Mouse (Mus musculus): Measurements from ENCODE around the gene Gne. TPM values are rescaled to one million over a fixed set of nuclear protein-coding genes. Genes with fewer than 3 reads are reported as not detected.

Gene Gne
- 6.6 and 11.5 TPM in 2 replicates for polyA plus RNA-seq (2012; ENCODE audit: insufficient read depth, insufficient read length, missing spikeins)

DNA sequence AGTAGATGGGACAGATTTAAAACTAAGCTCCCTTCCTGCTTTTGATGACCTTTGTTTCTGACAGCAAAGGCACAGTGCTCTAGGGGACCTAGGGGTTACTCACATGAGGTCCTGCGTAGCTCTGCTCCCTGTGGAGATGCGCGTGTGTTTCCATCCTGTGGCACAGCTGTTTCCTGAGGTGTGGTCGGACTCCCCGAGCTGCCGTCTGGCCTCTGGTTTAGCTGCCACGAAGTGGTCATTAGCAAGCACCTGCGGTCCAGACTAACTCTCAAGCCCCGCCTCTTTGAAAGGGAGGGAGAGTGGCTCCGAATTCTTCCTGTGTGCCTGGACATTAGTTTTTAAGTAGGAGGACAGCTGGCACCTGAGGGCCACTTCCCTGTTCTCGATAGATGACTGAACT is at the start of gene Gne:
Gne (minus strand) TSS at position 233 of the 400 bp plus-strand sequence.
- Histone ChIP-seq H3K27ac (ENCODE audit: insufficient read depth, low read depth, low read length) (no peak within 1 kb of the TSS), H3K4me1 (ENCODE audit: control insufficient read depth, insufficient read depth, low read length) (no peaks in the 10 kb centered on the region), H3K4me3 (ENCODE audit: insufficient read depth, low read length) (no peak within 1 kb of the TSS; the same call in 1 of the 2 replicates)
- no peak for TF ChIP-seq CTCF (IDR thresholded peaks at IDR 0.05; ENCODE audit: low read depth, low read length)
- no peak for TF ChIP-seq POLR2A (IDR thresholded peaks at IDR 0.05; ENCODE audit: borderline replicate concordance, low read depth, low read length)

- no peak overlapping the region for H3K27ac ChIP-seq (ENCODE audit: insufficient read depth, low read depth, low read length)
- H3K4me1 ChIP-seq (ENCODE audit: control insufficient read depth, insufficient read depth, low read length): no peaks in the 10 kb centered on the region
- H3K4me3 ChIP-seq (ENCODE audit: insufficient read depth, low read length): no peak overlapping the region
- no peak for TF ChIP-seq CTCF (IDR thresholded peaks at IDR 0.05; ENCODE audit: low read depth, low read length)
- no peak for TF ChIP-seq POLR2A (IDR thresholded peaks at IDR 0.05; ENCODE audit: borderline replicate concordance, low read depth, low read length)
These were observed 42.8 kb upstream of the Gne start for GRCm38 (mm10) chr4:44126805-44127204.

GRCm38 (mm10) chr4:44119410-44120201 is 35.6 kb upstream of the Gne start:
- TF ChIP-seq POLR2A (IDR thresholded peaks at IDR 0.05; ENCODE audit: borderline replicate concordance, low read depth, low read length) (no peak), CTCF (IDR thresholded peaks at IDR 0.05; ENCODE audit: low read depth, low read length) (no peak)
- Histone ChIP-seq H3K27ac (ENCODE audit: insufficient read depth, low read depth, low read length) (no peak overlapping the region), H3K4me1 (ENCODE audit: control insufficient read depth, insufficient read depth, low read length) (no peaks in the 10 kb centered on the region), H3K4me3 (ENCODE audit: insufficient read depth, low read length) (no peak overlapping the region)

DNA sequence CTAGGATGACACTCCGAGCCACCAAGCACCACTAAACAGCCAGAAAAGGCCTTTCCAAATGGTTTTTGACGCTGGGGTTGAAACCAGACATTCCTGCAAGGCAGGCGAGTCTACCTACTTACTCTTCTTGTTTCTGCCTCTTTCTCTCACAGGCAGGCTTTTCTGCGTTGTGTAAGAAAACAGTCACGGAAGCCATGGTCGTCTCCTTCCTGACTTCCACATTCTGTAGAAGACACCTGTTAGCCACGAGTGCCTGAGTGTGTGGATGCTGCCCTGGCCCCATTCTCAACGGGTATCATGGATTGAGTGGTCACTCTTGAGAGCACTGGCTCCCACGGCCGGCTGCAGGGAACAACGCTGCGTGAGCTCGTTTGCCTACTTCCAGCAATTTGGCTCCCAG is 31.1 kb upstream of the Gne start:
- Histone ChIP-seq H3K4me3 (ENCODE audit: insufficient read depth, low read length) (no peak overlapping the region), H3K27ac (ENCODE audit: insufficient read depth, low read depth, low read length) (no peak overlapping the region), H3K4me1 (ENCODE audit: control insufficient read depth, insufficient read depth, low read length) (peaks cover 5% of the 10 kb centered on the region; the same call in 1 of the 2 replicates)
- TF ChIP-seq CTCF (IDR thresholded peaks at IDR 0.05; ENCODE audit: low read depth, low read length) (no peak), POLR2A (IDR thresholded peaks at IDR 0.05; ENCODE audit: borderline replicate concordance, low read depth, low read length) (no peak)

- H3K4me1 ChIP-seq (ENCODE audit: control insufficient read depth, insufficient read depth, low read length): peaks cover 5% of the 10 kb centered on the region; the same call in 1 of the 2 replicates
- TF ChIP-seq CTCF (IDR thresholded peaks at IDR 0.05; ENCODE audit: low read depth, low read length) (no peak), POLR2A (IDR thresholded peaks at IDR 0.05; ENCODE audit: borderline replicate concordance, low read depth, low read length) (no peak)
- H3K27ac ChIP-seq (ENCODE audit: insufficient read depth, low read depth, low read length): no peak overlapping the region
- H3K4me3 ChIP-seq (ENCODE audit: insufficient read depth, low read length): peak overlapping the region; percentile 62
These were observed 29.6 kb upstream of the Gne start for GRCm38 (mm10) chr4:44113393-44114138.

GRCm38 (mm10) chr4:44112741-44113140 is 28.8 kb upstream of the Gne start:
- no peak for TF ChIP-seq CTCF (IDR thresholded peaks at IDR 0.05; ENCODE audit: low read depth, low read length)
- H3K27ac ChIP-seq (ENCODE audit: insufficient read depth, low read depth, low read length): no peak overlapping the region
- no peak overlapping the region for H3K4me3 ChIP-seq (ENCODE audit: insufficient read depth, low read length)
- peaks cover 5% of the 10 kb centered on the region; the same call in 1 of the 2 replicates for H3K4me1 ChIP-seq (ENCODE audit: control insufficient read depth, insufficient read depth, low read length)

DNA sequence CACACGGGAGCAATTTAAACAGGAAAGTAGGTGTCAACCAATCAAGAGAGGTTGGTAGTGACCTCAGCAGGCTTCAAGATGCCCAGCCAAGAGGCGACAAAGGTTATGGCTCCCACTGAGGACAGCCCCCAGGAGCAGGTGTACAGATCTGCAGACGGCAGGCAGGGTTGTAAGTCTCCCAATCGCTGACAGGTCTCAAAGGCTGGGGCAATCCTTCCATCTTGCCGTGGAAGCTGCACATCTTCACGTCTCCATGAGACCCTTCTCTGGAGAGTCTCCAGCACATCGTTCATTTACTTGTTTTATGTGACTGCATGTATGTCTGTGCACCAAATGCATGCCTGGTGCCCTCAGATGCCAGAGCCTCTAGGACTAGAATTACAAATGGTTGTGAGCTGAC is 26.8 kb upstream of the Gne start:
- Histone ChIP-seq H3K4me1 (ENCODE audit: control insufficient read depth, insufficient read depth, low read length) (peaks cover 7% of the 10 kb centered on the region; the same call in 1 of the 2 replicates), H3K4me3 (ENCODE audit: insufficient read depth, low read length) (no peak overlapping the region), H3K27ac (ENCODE audit: insufficient read depth, low read depth, low read length) (no peak overlapping the region)
- TF ChIP-seq POLR2A (IDR thresholded peaks at IDR 0.05; ENCODE audit: borderline replicate concordance, low read depth, low read length) (no peak), CTCF (IDR thresholded peaks at IDR 0.05; ENCODE audit: low read depth, low read length) (no peak)

GRCm38 (mm10) chr4:44108297-44108696 is 24.3 kb upstream of the Gne start:
- H3K4me3 ChIP-seq (ENCODE audit: insufficient read depth, low read length): no peak overlapping the region
- no peak for TF ChIP-seq CTCF (IDR thresholded peaks at IDR 0.05; ENCODE audit: low read depth, low read length)
- TF ChIP-seq POLR2A (IDR thresholded peaks at IDR 0.05; ENCODE audit: borderline replicate concordance, low read depth, low read length): no peak
- H3K27ac ChIP-seq (ENCODE audit: insufficient read depth, low read depth, low read length): no peak overlapping the region
- H3K4me1 ChIP-seq (ENCODE audit: control insufficient read depth, insufficient read depth, low read length): peaks cover 3% of the 10 kb centered on the region; the same call in 1 of the 2 replicates

DNA sequence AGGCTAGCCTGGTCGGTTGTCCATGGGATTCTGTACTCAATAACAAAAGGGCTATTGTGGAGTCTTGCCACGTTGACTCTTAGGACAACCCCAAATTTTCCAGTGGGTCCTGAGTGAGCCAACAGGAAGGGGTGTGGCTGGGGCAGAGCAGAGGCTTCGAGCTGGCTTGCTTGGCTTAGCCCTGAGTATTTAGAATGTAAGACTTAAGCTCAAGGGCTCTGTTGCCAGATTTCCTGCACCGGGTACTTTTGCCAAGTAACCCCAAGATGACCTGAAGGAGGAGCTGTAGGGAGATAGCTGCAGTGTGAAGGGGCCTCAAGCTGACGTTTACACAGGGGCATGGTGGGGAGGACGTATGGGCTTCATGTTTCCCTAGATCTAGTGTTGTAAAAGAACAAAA is 23.4 kb upstream of the Gne start:
- Histone ChIP-seq H3K4me1 (ENCODE audit: control insufficient read depth, insufficient read depth, low read length) (0 out of 2 replicates have a peak, but pooled peaks cover 2% of the 10 kb centered on the region), H3K27ac (ENCODE audit: insufficient read depth, low read depth, low read length) (no peak overlapping the region), H3K4me3 (ENCODE audit: insufficient read depth, low read length) (no peak overlapping the region)
- no peak for TF ChIP-seq CTCF (IDR thresholded peaks at IDR 0.05; ENCODE audit: low read depth, low read length)
- TF ChIP-seq POLR2A (IDR thresholded peaks at IDR 0.05; ENCODE audit: borderline replicate concordance, low read depth, low read length): no peak
